Mouse (Mus musculus) layer of hippocampus, postnatal 10 days (tissue): ENCODE measurements around the gene Cyp27a1. TPM values are rescaled to one million over a fixed set of nuclear protein-coding genes. Genes with fewer than 3 reads are reported as not detected.

Experiments used
- DNase-seq, 2 experiments: peaks; one replicate each; pipeline ENCODE4 v3.0.0; 2021; ENCODE audit warnings: low spot score in 2 of 2
- long read RNA-seq: library from polyadenylated mRNA; stranded (forward); transcript quantifications from one replicate; pipeline ENCODE4 v2.0.0, GENCODE M21; 2023
- total RNA-seq, 2 experiments: library from RNA; stranded (reverse); gene quantifications; 2 replicates each; pipeline ENCODE4 v1.2.3; 2021

The Cyp27a1 gene
- 1 to 10 TPM in 1 of 2 experiments, under 1 TPM in 1; 0.33 to 1.6 TPM for total RNA-seq
- long read RNA-seq, result 0 reads

GRCm38 (mm10) chr1:74713099-74713858 is at the start of gene Cyp27a1:
Gene Cyp27a1 (plus strand): TSS chr1:74713574.
- DNase-seq, result peak; percentile 13 to 14

GRCm38 (mm10) chr1:74665153-74665552 is 48.2 kb upstream of the Cyp27a1 start:
- no peak for DNase-seq

GRCm38 (mm10) chr1:74668371-74668770 is 45.0 kb upstream of the Cyp27a1 start:
- DNase-seq, result no peak

GRCm38 (mm10) chr1:74672731-74673130 is 40.6 kb upstream of the Cyp27a1 start:
- no peak for DNase-seq

GRCm38 (mm10) chr1:74676863-74677262 is 36.5 kb upstream of the Cyp27a1 start:
- DNase-seq, result no peak

GRCm38 (mm10) chr1:74677843-74678242 is 35.5 kb upstream of the Cyp27a1 start:
- DNase-seq, result no peak

- no peak for DNase-seq
Measured at GRCm38 (mm10) chr1:74687131-74687530, 26.2 kb upstream of the Cyp27a1 start.

GRCm38 (mm10) chr1:74693891-74694583 is 19.3 kb upstream of the Cyp27a1 start:
- DNase-seq, result no peak

- DNase-seq, result no peak
Measured at GRCm38 (mm10) chr1:74695836-74696235, 17.5 kb upstream of the Cyp27a1 start.

GRCm38 (mm10) chr1:74697416-74697815 is 16.0 kb upstream of the Cyp27a1 start:
- no peak for DNase-seq

GRCm38 (mm10) chr1:74698353-74698752 is 15.0 kb upstream of the Cyp27a1 start:
- no peak for DNase-seq

- no peak for DNase-seq
Measured at GRCm38 (mm10) chr1:74698791-74699190, 14.6 kb upstream of the Cyp27a1 start.

- no peak for DNase-seq
Measured at GRCm38 (mm10) chr1:74702142-74702553, 11.2 kb upstream of the Cyp27a1 start.

- no peak for DNase-seq
Measured at GRCm38 (mm10) chr1:74704156-74704555, 9.2 kb upstream of the Cyp27a1 start.

GRCm38 (mm10) chr1:74705016-74705415 is 8.4 kb upstream of the Cyp27a1 start:
- no peak for DNase-seq

GRCm38 (mm10) chr1:74709566-74709965 is 3.8 kb upstream of the Cyp27a1 start:
- no peak for DNase-seq

GRCm38 (mm10) chr1:74712046-74712445 is 1.3 kb upstream of the Cyp27a1 start:
- no peak for DNase-seq

GRCm38 (mm10) chr1:74712461-74713098 is 794 bp upstream of the Cyp27a1 start:
- no peak for DNase-seq

GRCm38 (mm10) chr1:74713859-74714730 is 721 bp downstream of the Cyp27a1 start:
- no peak for DNase-seq

- no peak for DNase-seq
Measured at GRCm38 (mm10) chr1:74714967-74715366, 1.6 kb downstream of the Cyp27a1 start.

- DNase-seq, result no peak
Measured at GRCm38 (mm10) chr1:74715468-74715867, 2.1 kb downstream of the Cyp27a1 start.
